Mouse (Mus musculus) limb, embryonic 15.5 days (tissue): ENCODE measurements at regions not wholly inside any gene's neighbourhood (a gene's known extent, or its start where the extent isn't known, plus 50 kb on each side); places are given as distances from the start of the nearest gene placed in this dataset.

Source experiments
- ATAC-seq: fragments of 200-750 bp; cut with Nextera tagmentation; 2 replicates; pipeline ENCODE4 v1.8.0; 2017; ENCODE audit warnings: low read depth, moderate TSS enrichment; ENCODE audit not compliant: insufficient number of reproducible peaks, low FRiP score, low TSS enrichment
- H3K27ac ChIP-seq: fragments of 300-500 bp; sonication (generic); 2 replicates; pipeline ENCODE4 v1.5.1; 2015; ENCODE audit warnings: moderate library complexity, mild to moderate bottlenecking, inconsistent platforms
- H3K27me3 ChIP-seq: fragments of 300-500 bp; sonication (generic); 2 replicates; pipeline ENCODE4 v1.6.1; 2015; ENCODE audit warnings: inconsistent platforms
- H3K36me3 ChIP-seq: fragments of 300-500 bp; sonication (generic); 2 replicates; pipeline ENCODE4 v1.6.1; 2015; ENCODE audit warnings: inconsistent platforms
- H3K4me1 ChIP-seq: fragments of 300-500 bp; sonication (generic); 2 replicates; pipeline ENCODE4 v1.6.1; 2015; ENCODE audit warnings: inconsistent platforms
- H3K4me2 ChIP-seq: fragments of 300-500 bp; sonication (generic); 2 replicates; pipeline ENCODE4 v1.6.1; 2015; ENCODE audit warnings: mild to moderate bottlenecking, inconsistent platforms
- H3K4me3 ChIP-seq: fragments of 300-500 bp; sonication (generic); 2 replicates; pipeline ENCODE4 v1.5.1; 2015; ENCODE audit warnings: mild to moderate bottlenecking, inconsistent platforms
- H3K9ac ChIP-seq: fragments of 300-500 bp; sonication (generic); 2 replicates; pipeline ENCODE4 v1.6.1; 2015; ENCODE audit warnings: inconsistent platforms
- H3K9me3 ChIP-seq: fragments of 300-500 bp; sonication (generic); 2 replicates; pipeline ENCODE4 v1.6.1; 2016; ENCODE audit warnings: inconsistent platforms
- WGBS: fragments of 180-500 bp; shearing (Covaris S2); methylation state at CpG from one replicate; pipeline ENCODE4 v1.1.7; 2015; 5-methylcytosine and 5-hydroxymethylcytosine counted together

DNA sequence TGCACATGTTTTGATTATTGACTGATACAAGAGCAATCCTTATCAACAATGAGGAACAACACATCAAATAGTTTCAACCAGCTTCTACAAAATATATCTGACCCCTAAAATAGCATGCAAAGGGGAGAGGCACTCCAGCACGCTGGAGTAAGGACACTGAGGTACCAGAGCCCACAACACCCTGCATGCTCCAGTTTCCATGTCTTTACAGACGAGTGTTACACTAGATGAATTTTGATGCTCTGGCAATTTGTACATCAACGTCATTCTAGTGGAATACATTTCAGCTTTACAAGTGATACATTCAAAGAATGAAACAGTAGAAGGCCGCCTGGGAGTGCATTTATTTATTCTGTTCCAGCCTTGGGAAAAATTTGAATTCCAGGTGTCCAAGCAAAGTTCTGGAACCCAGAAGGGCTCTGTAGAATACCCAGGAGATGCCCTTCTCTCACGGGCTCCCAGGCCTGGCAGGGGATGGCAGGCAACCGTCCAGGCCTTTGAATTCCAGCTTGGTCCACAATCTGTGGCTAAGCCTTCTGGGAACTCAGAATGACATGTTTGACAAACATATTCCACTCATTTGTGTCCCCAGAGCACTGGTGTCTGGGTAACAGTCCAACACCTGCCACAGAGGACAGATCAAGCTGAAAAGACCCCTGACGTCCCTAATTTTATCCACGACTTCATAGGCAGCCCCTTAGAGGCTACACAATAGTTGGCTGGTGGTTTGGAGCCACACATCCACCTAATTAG lies 595.6 kb upstream of the Klf4 start:
- H3K4me3 ChIP-seq, result no peak overlapping the region
- H3K9ac ChIP-seq, result no peak overlapping the region
- no peaks in the 10 kb centered on the region for H3K27me3 ChIP-seq
- no peaks in the 10 kb centered on the region for H3K36me3 ChIP-seq
- H3K4me1 ChIP-seq, result no peaks in the 10 kb centered on the region
- H3K9me3 ChIP-seq, result no peaks in the 10 kb centered on the region
- H3K4me2 ChIP-seq, result no peak overlapping the region
- 66% methylated on average over 8 of the region's 8 CpGs for WGBS
- H3K27ac ChIP-seq, result no peak overlapping the region
- no peak for ATAC-seq

GRCm38 (mm10) chr4:56124515-56124914 lies 592.2 kb upstream of the Klf4 start:
- H3K27me3 ChIP-seq, result no peaks in the 10 kb centered on the region
- no peak overlapping the region for H3K4me2 ChIP-seq
- no peak overlapping the region for H3K4me3 ChIP-seq
- peaks cover 5% of the 10 kb centered on the region; the same call in 1 of the 2 replicates for H3K4me1 ChIP-seq
- H3K9me3 ChIP-seq, result no peaks in the 10 kb centered on the region
- H3K9ac ChIP-seq, result no peak overlapping the region
- no peaks in the 10 kb centered on the region for H3K36me3 ChIP-seq
- H3K27ac ChIP-seq, result no peak overlapping the region
- no peak for ATAC-seq

- no peaks in the 10 kb centered on the region for H3K9me3 ChIP-seq
- WGBS, result 83% methylated on average over 5 of the region's 5 CpGs
- H3K4me2 ChIP-seq, result no peak overlapping the region
- no peaks in the 10 kb centered on the region for H3K36me3 ChIP-seq
- H3K27ac ChIP-seq, result no peak overlapping the region
- peaks cover 5% of the 10 kb centered on the region; the same call in 1 of the 2 replicates for H3K4me1 ChIP-seq
- H3K9ac ChIP-seq, result no peak overlapping the region
- H3K4me3 ChIP-seq, result no peak overlapping the region
- no peaks in the 10 kb centered on the region for H3K27me3 ChIP-seq
- ATAC-seq, result no peak
These were observed 589.9 kb upstream of the Klf4 start for GRCm38 (mm10) chr4:56122198-56122597.

DNA sequence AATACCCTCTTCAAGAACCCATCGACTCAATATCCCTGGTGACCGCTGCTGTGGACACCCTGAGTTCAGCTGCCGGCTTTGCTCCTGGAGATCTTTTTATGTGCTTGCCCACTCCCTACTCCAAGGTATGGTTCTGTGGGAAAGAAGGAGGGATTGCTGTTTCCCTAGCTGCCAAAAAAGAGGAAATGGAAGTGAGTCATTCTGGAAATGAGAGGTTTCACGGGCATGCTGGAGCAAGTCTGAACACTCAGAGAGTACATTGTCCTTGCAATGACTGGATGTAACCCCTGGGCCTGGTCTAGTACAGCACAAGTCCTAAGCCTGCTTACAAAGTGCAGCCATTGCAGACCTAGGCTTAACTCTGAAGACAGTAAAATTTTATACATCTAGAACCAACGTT lies 589.4 kb upstream of the Klf4 start:
- Histone ChIP-seq H3K4me1 (peaks cover 5% of the 10 kb centered on the region; the same call in 1 of the 2 replicates), H3K36me3 (no peaks in the 10 kb centered on the region), H3K27ac (no peak overlapping the region), H3K4me2 (no peak overlapping the region), H3K4me3 (no peak overlapping the region), H3K27me3 (no peaks in the 10 kb centered on the region), H3K9ac (no peak overlapping the region), H3K9me3 (no peaks in the 10 kb centered on the region)
- ATAC-seq, result no peak
- 65% methylated on average over 5 of the region's 5 CpGs for WGBS

- Histone ChIP-seq H3K36me3 (no peaks in the 10 kb centered on the region), H3K27me3 (no peaks in the 10 kb centered on the region), H3K4me3 (no peak overlapping the region), H3K27ac (no peak overlapping the region), H3K4me1 (peaks cover 5% of the 10 kb centered on the region; the same call in 1 of the 2 replicates), H3K4me2 (no peak overlapping the region), H3K9me3 (no peaks in the 10 kb centered on the region), H3K9ac (no peak overlapping the region)
- WGBS, result 64% methylated on average over 11 of the region's 11 CpGs
- ATAC-seq, result no peak
These were observed 588.1 kb upstream of the Klf4 start for GRCm38 (mm10) chr4:56120357-56120756.

DNA sequence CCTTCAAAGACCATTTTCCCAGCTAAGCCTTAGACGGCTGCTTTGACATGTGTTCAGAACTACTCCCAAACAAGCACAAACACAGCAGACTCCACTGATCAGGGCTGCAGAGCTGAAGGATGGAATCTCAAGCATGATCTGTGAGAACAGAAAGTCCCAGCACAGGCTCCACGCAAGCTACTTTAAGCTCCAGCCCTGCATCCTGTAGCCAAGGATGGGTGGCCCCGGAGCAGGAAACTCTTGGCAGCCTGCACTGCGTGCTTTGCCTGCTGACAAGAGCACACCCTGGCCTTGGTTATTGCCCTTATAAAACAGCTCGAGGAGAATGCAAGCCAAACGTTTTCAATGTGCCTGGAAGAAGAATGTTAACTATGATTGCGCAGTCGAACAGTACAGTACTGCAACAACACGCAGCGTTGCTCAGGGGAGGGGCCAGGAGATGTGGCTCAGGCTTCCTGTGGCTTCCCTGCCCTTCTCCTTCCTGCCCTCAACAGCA lies 581.5 kb upstream of the Klf4 start:
- 2% methylated on average over 10 of the region's 10 CpGs for WGBS
- Histone ChIP-seq H3K4me1 (peaks cover 15% of the 10 kb centered on the region), H3K27ac (peak overlapping the region; percentile 92), H3K36me3 (no peaks in the 10 kb centered on the region), H3K9me3 (no peaks in the 10 kb centered on the region), H3K27me3 (no peaks in the 10 kb centered on the region), H3K4me3 (0 out of 2 replicates have a peak overlapping the region, but pooled peaks have one; percentile 12), H3K9ac (no peak overlapping the region), H3K4me2 (peak overlapping the region; percentile 39)
- peak; percentile 95 for ATAC-seq

DNA sequence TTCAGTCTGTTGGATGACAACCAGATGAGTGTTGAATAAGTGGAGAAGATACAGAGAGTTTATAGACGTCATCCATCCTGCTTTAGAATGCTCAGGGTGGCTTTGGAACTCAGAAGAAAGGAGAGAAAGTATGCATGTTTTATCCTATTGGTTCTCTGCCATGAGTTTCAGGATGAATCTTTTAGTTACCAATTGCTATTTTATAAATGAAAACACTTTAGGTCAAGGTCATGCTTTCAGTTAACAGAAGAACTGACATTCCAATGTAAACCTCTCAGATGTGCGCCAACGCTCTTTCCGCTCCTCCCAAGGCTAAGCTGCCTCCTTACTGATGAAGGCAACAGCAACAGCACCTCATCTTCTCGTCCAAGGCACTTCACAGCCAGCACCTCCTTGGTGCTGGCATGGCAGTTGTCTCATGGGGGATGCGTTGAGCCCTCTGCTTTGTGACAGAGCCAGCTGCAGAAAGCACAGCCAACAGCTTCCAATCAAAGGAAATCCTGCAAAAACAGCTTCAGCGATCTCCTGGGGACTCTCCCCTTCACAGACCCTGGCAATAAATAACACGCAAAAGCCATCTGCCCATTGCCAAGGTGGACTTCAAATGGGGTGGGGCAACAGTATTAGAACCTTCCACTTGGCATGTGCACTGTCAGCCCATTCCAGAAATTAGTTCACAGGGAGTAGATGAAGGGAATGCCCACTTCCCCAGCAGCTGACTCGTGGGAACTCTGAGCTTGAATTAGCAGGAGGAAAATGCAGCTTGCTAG lies 580.9 kb upstream of the Klf4 start:
- Histone ChIP-seq H3K9me3 (no peaks in the 10 kb centered on the region), H3K4me1 (peaks cover 15% of the 10 kb centered on the region), H3K27me3 (no peaks in the 10 kb centered on the region), H3K27ac (peak overlapping the region; percentile 92), H3K4me3 (no peak overlapping the region), H3K9ac (no peak overlapping the region), H3K4me2 (peak overlapping the region; percentile 39), H3K36me3 (no peaks in the 10 kb centered on the region)
- WGBS, result 33% methylated on average over 9 of the region's 9 CpGs
- peak; percentile 80 for ATAC-seq

GRCm38 (mm10) chr4:56106962-56107361 lies 574.7 kb upstream of the Klf4 start:
- H3K9ac ChIP-seq, result no peak overlapping the region
- H3K4me1 ChIP-seq, result no peaks in the 10 kb centered on the region
- no peak overlapping the region for H3K4me3 ChIP-seq
- no peaks in the 10 kb centered on the region for H3K9me3 ChIP-seq
- 67% methylated on average over 4 of the region's 4 CpGs for WGBS
- H3K27ac ChIP-seq, result no peak overlapping the region
- no peaks in the 10 kb centered on the region for H3K27me3 ChIP-seq
- H3K36me3 ChIP-seq, result no peaks in the 10 kb centered on the region
- H3K4me2 ChIP-seq, result no peak overlapping the region
- ATAC-seq, result no peak

- H3K4me2 ChIP-seq, result no peak overlapping the region
- H3K36me3 ChIP-seq, result no peaks in the 10 kb centered on the region
- H3K4me1 ChIP-seq, result no peaks in the 10 kb centered on the region
- ATAC-seq, result no peak
- no peaks in the 10 kb centered on the region for H3K27me3 ChIP-seq
- no peaks in the 10 kb centered on the region for H3K9me3 ChIP-seq
- H3K27ac ChIP-seq, result no peak overlapping the region
- no peak overlapping the region for H3K9ac ChIP-seq
- WGBS, result 81% methylated on average over 3 of the region's 3 CpGs
- no peak overlapping the region for H3K4me3 ChIP-seq
These were observed 570.0 kb upstream of the Klf4 start for GRCm38 (mm10) chr4:56102314-56102713.

GRCm38 (mm10) chr4:56090796-56091195 lies 558.5 kb upstream of the Klf4 start:
- H3K9me3 ChIP-seq, result no peaks in the 10 kb centered on the region
- no peak overlapping the region for H3K4me3 ChIP-seq
- no peak for ATAC-seq
- H3K36me3 ChIP-seq, result no peaks in the 10 kb centered on the region
- no peak overlapping the region for H3K9ac ChIP-seq
- 0 out of 2 replicates have a peak, but pooled peaks cover 8% of the 10 kb centered on the region for H3K4me1 ChIP-seq
- H3K27me3 ChIP-seq, result no peaks in the 10 kb centered on the region
- H3K4me2 ChIP-seq, result no peak overlapping the region
- WGBS, result 79% methylated on average over 1 of the region's 1 CpGs
- H3K27ac ChIP-seq, result no peak overlapping the region

GRCm38 (mm10) chr4:56088701-56089100 lies 556.4 kb upstream of the Klf4 start:
- Histone ChIP-seq H3K9ac (no peak overlapping the region), H3K36me3 (no peaks in the 10 kb centered on the region), H3K4me1 (0 out of 2 replicates have a peak, but pooled peaks cover 8% of the 10 kb centered on the region), H3K27ac (no peak overlapping the region), H3K9me3 (no peaks in the 10 kb centered on the region), H3K4me2 (no peak overlapping the region), H3K27me3 (no peaks in the 10 kb centered on the region), H3K4me3 (no peak overlapping the region)
- ATAC-seq, result peak; percentile 61; the same call in 1 of the 2 replicates
- WGBS, result 28% methylated on average over 4 of the region's 4 CpGs

DNA sequence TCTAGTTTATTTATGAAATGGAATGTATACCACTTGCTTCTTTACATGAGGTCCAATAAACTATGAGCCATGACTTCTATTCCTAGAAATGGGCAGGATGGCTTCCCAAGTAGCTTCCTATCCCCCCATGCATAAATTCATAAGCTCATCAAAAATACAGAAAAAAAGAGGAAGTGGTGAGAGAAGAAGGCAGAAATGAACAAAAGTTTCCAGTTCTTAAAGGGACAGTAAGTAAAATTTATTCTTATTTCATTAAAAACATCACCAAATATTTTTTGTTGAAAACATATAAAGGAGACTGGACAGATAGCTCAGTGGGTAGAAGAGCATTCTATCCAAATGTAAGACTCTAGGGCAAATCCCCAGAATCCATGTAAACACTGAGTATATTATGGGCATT lies 554.0 kb upstream of the Klf4 start:
- Histone ChIP-seq H3K4me2 (no peak overlapping the region), H3K4me3 (no peak overlapping the region), H3K27me3 (no peaks in the 10 kb centered on the region), H3K27ac (no peak overlapping the region), H3K9ac (no peak overlapping the region), H3K36me3 (no peaks in the 10 kb centered on the region), H3K9me3 (no peaks in the 10 kb centered on the region), H3K4me1 (0 out of 2 replicates have a peak, but pooled peaks cover 8% of the 10 kb centered on the region)
- no peak for ATAC-seq
